Mouse (Mus musculus): ENCODE measurements around the gene Rhbdl3.
A peak's percentile ranks its signal among the peaks of the same experiment; 100 is the strongest.
"Not testable (repeated sequence)": the region's sequence is repeated elsewhere in the genome, so short reads cannot be mapped to it uniquely, and the experiment has no call there.

The Rhbdl3 gene

DNA sequence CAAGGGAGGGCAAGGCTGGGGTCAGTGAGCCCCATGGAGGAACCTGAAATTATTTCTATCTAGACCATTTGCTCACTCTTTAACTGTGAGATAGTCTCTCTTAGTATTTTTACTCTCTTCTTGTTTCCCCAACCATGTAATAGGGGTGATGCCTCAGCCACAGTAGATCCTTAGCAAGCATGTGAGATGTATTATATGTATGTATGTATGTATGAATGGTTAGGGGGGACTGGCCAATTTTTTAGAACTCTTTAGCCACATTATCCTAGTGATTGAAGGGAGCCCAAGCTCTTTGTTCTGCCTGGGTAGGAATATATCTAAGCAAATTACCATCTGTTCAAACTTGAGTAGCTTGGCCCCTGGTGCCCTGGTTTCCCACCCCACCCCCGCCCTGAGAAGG is 12.8 kb downstream of the Rhbdl3 start:
- no peak for DNase-seq

DNA sequence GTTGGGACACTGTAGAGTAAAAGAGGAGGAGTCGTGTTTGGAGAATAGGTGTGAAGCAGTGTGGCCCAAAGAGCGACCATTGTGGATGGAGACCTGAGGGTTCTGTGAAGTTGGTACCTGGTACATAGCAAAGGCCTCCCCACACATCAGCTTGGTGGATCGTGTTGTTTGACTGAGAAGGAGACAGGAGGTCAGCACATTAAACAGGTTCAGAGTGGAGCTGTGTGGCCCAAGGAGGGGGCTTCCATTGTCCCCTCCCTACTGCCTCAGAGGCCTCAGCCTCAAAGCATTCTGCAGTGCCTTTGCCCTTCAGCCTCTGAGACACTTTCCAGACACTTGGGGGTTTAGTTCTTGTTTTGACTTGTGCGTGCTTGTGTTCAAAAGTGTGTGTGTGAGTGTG is 13.2 kb downstream of the Rhbdl3 start:
- no peak for DNase-seq

DNA sequence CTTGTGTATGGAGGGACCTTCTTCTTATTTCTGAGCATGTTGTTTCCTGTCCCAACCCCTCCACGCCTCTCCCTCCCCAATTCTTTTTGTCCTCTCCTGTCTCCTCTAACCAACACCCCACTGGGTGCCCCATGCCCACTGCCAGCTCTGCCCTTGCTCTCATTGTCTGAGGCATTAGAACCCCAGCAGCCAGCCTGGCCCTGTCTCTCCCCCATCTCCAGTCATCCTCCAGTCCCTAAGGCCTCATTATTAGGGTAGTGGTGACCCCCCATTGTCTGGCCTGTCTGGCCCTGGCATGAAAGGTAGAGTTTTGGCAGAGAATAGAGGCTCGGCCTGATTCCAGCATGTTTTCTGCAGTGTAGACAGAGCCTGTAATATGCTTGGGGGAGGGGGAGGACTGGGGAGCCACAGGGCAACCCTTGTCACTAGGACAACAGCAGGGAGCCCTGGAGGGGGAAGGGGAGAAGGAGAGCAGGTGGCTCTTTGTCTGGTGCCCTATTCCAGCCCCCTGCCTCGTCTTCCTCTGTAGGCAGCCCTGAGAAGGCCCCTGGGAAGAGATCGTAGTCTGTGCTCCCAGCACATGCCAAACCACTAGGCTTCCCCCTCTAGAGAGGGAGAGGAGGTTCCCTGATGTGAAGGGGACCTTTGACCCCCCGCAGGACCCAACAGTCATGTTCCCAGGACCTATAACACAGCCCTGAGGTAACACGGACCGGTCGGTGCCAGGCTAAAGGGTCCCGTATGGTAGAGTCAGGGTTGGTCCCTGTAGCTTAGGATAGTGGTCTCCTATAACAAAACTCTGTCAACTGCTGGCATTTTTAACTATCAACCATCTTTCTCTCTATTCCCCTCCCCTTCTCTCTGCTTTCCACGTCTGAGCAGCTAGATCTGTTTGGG is 15.3 kb downstream of the Rhbdl3 start:
- peak; percentile 94 for DNase-seq

DNA sequence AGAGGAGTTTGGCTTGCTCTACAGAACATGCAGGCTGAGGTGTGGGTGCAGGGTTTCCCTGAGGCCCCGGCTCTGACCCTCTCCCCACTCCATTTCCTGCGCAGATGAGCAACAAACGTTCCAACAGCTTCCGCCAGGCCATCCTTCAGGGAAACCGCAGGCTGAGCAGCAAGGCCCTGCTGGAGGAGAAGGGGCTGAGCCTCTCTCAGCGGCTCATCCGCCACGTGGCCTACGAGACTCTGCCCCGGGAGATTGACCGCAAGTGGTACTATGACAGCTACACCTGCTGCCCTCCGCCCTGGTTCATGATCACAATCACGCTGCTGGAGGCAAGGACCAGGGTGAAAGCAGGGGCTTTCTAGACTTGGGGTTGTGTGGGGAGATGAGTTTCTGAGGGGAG is 22.5 kb downstream of the Rhbdl3 start:
- no peak for DNase-seq

DNA sequence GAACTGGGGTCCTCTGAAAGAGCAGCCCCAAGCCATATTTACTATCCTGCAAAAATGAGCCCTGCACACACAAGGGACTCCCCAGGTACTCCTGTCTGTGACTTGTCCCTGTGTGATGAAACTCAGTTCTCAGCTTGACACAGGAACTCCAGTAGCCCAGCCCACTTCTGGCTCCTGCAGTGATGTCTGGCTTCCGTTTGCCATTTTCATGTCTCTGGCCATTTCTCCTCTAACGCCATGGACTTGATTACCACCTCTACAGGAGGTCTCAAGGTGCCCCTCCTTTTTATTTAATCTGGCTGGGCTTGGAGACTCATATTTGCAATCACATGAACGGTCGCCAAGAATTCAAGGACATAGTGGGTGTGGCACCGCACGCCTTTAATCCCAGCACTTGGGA is 23.9 kb downstream of the Rhbdl3 start:
- DNase-seq: no peak

DNA sequence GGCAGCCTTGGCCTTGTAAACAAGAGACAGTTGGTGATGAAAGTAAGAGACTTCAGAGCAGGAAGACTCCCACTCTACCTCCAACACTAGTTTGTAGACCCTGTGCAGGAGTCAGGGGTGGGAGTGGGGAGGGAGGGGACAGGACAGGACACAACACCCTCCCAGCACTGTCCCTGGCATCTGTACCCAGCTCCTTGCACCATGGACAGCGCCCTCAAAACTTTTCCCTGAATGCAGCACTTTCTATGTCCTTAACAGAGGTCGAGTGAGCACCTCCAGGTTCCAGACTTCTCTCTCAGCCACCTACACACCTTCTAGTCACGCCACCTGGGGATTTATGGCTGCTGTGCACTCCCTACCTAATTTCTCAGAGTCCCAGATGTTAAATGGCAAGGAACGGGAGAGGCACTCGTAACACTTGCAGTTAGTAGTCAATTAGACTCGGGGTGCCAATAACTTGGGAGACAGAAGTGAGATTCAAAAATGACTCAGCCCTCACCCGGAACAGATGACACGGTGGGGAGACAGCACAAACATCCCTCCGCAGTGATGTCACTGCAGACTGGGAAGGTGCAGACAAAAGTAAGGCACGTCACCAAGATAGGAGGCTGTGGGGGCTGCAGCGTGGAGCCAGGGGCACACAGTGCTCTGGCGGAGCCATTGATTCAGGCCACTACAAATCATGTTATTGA is 32.1 kb downstream of the Rhbdl3 start:
- no peak for DNase-seq

DNA sequence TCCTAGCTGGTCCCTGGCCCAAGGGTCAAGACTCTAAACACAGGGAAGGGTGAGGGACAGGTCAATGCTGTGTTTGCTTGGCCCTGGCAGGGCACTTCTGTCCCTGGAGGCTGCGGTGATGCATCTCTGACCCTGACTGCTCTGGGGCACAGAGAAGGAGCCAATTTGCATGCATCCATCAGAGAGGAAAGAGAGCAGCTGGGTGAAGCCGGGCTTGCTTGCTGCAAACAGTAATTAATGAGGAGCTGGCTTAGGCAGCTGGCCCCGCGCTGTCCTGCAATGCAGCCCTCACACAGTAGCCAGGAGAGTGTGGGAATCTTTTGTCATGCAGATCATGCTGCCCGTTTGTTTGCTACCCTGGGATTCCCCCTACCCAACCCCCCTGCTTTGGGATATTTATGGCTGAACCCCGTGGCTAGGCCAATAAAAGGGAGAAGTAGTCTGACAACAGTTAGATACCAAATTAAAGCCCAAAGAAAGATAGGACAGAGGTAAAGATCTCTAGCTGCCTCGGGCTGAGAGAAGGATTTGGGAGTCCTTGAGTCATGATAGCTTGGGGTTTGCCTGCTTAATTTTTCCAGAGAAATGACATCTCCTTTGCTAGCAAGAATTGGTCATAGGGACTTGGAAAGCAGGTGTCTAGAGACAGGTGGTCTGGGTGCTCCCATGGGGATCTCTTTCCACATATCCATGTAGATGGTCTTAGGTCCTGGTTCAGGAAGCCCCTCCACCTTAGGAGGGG is 35.1 kb downstream of the Rhbdl3 start:
- DNase-seq: peak; percentile 95

DNA sequence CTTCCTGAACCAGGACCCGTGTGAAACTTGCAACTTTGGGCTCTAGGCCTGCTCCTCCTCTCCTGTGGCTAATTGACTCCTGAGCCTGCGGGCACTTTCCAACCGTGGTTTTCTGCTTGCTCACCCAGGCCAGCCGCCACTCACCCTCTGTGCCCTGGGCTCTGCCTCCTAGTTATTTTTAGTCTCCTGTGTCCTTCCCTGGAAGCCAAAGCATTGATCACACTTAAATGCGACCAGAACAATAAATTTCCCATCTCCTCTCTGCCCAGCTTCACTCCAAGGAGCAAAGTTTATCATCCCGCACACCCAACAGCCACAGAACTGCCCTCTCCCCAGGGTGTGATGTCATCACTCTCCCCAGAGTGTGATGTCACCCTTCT is 35.6 kb downstream of the Rhbdl3 start:
- DNase-seq: peak; percentile 42

DNA sequence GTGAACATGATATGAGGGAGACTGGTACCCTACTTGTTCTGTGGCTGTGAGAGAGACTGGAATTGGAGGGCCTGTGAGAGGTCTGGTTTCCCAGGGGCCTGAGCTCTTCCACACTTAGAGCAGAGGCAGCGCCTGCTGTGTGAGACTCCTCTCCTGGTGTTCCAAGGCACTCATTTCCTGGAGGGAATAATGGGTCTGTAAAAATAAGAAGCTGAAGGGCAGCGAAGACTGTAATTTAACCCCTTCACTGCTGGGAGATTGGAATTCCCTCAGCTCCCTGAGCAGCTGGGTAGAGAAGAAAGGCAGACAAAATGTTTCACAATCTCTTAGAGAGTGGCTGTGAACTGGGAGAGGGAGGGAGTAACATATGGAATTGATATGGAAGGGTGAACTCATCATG is 41.8 kb downstream of the Rhbdl3 start:
- DNase-seq: peak; percentile 32

DNA sequence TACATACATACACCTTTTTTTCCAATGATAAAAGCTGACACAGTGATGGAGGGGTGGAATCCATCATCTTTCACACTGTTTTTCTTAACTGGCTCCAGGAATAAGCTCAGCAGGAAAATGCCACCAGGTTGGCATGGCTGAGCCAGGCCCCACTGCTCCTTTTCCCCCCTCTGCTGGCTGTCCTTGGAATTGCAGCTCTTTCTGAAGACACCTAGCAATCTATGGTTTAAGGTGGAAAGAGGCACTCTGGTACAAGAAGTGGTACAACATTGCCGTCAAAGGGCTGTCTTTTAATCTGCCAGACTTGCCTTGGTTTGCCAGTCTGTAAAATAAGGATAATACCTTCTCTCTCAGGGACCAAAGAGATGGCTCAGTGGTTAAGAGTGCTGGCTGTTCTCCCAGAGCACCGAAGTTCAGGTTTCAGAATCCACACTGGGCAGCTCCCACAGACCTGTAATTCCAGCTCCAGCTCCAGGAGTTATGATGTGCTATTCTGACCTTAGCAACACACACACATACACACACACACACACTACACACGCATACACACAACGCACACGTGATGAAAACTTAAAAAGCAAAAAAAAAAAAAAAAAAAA is 51.2 kb downstream of the Rhbdl3 start:
- peak; percentile 85 for DNase-seq

DNA sequence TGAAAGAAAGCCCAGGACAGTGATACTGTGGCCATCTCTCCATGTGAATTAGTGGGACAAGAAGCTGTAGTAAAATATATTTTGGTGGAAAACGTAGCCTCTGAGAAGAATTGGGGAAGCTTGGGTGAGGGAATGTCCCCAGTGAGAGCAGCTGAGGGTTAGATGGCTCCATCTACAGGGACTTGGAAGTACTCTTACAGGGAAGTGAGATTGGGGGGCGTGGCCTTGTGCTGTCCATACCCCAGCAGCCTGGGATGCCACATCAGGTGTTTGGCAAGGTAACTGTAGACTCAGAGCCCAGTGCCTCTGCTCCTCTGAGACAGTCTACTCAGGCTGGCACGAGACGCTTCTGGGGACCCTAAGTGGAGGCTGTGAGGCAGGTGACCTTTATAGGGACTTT is 54.1 kb downstream of the Rhbdl3 start:
- DNase-seq: peak; percentile 41

DNA sequence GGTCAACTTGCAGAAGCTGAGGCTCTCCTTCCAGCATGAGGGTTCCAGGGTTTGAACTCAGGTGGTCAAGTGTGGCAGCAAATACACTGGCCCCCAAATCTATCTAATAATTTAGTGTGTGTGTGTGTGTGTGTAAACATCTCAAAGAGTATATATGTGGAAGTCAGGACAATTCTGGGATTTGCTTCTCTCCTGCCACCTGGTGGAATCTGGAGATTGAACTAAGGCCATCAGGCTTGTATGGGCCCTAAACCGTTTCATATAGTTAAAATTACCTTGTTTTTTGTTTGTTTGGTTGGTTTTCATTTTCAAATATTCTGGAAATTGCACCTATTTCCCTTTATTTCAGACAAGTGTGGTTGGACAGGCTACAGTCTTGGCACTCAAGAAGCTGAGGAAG is 68.2 kb downstream of the Rhbdl3 start:
- no peak for DNase-seq

DNA sequence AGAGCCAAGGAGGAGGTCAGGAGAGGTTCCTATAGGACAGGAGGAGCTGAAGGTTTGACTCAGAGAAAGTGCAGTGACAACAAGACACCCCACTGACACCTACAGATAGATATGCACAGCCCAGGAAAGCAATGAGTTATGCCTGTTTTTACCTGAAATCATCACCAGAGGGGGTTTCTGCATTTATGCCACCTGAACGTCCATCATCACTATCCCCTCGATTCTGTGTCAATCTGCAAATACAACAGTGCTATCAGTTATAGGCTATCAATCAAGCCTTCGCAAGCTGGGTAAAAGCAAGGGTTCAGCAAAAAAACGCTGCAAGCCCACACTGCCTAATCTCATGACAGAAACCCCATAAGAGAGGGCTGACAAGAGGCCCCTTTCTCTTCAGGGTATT is 75.9 kb downstream of the Rhbdl3 start:
- no peak for DNase-seq

DNA sequence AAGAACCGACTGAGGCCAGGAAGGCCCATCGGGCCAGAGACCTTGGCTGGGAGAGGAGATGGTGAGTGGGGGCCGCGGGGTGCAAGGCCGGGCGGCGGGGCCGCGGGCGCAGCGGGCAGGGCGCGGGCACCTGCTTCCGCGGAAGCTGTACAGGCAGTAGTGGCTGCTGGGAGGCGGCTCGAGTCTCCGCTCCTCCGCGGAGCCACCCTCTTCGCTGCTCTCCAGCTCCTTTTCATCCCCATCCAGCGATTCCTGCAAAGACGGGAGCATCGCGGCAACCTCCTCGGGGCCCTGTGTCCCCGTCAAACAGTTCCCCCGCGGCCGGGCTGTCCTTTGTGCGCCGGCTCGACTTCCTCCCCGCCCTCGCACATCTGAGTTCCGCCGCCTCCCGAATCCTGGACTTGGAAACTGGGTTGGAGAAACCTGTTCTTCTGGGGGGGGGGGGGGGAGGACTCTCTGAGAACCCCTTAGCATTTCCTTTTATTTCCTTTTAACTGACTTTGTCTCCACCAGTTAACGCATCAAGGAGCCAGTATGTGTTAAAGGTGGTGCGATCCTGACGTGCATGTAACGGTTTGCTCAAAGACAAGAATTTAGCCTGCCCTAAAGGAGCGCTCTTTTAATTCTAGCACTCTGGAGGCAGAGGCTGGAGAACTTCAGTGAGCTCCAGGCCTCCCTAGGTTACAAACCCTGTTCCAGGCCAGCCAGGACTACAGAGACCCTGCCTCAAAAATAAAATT is 77.2 kb downstream of the Rhbdl3 start, which contains the start of gene 5730455P16Rik:
TSS of gene 5730455P16Rik (minus strand) at position 323 of the 740 bp plus-strand sequence.
- peak; percentile 91 for DNase-seq

DNA sequence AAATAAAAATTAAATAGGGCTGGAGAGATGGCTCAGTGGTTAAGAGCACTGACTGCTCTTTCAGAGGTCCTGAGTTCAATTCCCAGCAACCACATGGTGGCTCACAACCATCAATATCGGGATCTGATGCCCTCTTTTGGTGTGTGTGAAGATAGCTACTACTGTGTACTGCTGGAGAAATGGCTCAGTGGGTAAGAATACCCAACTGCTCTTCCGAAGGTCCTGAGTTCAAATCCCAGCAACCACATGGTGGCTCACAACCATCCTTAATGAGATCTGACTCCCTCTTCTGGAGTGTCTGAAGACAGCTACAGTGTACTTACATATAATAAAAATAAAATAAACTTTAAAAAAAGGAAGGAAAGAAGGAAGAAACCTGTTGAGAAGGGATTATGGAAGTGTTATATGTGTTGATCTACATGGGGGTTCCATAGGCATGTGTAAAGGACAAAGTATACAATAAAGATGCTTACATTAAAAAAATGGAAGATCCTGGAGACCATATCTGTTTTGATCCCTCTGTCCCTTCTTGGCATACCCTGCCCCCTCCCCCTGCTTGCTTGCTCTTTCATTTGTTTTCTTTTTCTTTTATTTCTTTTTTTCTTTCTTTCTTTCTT is 77.8 kb downstream of the Rhbdl3 start:
- DNase-seq: peak; percentile 8

DNA sequence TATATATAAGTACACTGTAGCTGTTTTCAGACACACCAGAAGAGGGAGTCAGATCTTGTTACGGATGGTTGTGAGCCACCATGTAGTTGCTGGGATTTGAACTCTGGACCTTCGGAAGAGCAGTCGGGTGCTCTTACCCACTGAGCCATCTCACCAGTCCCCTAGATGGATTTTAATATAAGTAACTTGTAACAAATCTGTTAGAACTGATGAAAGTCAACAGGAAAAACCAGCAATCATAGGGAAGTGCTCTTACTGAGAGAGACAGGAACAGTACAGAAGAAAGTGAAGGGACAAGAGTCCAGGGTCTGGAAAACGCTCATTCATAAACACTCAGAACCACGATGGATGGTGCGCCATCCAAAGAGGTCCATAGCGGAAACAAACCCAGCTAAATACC is 78.5 kb downstream of the Rhbdl3 start:
- not testable (repeated sequence) for DNase-seq

DNA sequence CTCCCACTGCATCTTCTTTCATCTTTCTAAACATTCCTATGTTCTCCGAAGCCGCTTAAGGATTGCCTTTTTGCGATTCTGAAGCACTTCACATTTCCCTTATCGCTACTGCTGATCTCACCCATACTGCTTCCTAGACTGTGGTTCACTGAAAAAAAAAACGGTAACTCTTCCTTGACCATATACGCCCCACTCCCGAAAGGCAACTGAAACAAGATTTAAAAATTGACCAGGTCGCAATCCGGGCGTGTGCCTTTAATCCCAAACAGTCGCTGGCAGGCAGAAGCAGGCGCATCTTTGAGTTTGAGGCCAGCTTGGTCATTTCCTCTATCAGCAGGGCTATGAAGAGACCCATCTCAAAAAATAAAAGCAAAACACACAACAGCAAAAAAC is 81.9 kb downstream of the Rhbdl3 start:
- no peak for DNase-seq

DNA sequence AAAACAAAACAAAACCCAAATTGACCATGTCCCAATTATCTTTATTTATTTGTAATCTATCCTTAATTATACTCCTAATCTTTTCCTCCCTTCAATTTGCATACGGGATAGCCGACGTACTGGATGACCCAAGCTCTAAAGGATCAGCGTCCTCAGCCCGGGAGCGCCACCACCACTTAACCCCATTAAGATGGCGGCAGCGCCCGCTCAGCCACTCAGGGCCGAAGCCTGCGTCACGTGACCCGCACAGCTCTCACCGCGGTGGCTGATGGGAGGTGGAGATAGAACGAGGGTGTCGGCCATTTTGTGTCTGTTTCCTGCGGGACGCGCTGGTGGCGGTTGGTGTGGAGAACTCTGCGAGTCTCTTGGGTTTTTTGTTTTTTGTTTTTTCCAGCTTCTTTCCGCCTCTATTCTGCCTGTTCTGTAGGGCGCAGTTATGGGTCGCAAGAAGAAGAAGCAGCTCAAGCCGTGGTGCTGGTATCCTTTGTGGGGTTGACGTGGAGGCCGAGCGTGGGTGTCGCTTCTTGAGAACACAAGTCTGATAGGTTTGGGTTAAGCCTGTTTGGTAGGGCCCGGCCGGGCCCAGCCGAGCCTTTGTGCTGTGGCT is 82.4 kb downstream of the Rhbdl3 start, which contains the start of gene Zfp207:
TSS of gene Zfp207 (plus strand) at position 261 of the 607 bp plus-strand sequence.
- peak; percentile 98 for DNase-seq

DNA sequence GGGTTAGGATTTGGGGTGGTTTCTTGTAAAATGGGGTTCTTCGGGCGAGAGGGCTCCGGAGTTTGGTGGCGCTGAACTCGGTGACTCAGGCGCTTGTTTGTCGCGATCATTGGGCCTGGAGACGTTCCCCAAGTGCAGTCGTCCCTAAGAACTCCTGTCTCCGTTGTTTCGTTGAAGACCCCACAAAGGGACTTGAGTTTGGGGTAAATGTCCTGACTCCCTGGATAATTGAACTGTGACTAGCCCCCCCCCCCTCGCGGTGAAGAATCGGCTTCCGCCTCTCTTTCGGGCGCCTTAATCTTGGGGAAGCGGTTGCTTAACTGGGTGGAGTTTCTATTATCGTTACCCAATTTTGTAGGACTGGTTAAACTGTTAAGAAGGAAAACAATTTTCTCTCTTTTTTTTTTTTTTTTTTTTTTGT is 82.9 kb downstream of the Rhbdl3 start:
- DNase-seq: no peak

DNA sequence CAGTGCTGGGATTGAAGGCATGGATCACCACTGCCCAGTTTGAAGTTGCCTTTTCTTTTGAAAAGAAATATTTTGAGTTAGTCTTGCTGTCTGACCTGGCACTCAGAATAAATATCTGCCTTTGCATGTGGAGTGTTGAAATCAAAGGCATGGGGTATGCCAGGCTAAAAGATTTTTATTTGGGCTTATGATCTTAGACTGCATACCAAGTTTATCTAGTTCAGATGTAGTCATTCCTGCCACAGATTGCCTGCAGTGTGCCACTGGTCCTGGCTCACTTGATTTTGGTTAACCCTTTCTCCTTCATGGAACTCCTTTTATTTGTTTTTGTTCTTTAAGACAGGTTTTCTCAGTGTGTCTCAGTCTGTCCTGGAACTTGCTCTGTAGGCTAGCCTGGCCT is 83.7 kb downstream of the Rhbdl3 start:
- DNase-seq: no peak

DNA sequence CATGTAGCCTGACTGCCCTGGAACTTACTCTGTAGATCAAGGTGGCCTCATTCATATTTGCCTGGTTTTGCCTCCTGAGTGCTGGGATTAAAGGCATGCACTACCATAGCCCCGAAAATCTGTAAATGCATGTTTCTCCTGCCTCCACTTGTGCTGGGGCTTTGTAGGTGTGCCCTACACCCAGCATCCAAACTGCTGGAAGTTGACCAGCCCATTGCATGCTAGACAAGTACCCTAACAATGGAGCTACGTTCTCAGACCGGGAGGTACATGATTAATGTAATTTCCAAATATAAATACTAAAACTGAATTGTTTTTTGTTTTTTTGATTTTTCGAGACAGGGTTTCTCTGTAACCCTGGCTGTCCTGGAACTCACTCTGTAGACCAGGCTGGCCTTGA is 84.3 kb downstream of the Rhbdl3 start:
- no peak for DNase-seq

All from retina, postnatal 1 day (tissue).